Mouse (Mus musculus) heart, adult 11 months (tissue): Measurements from ENCODE around the gene Dlgap1.

Experiments used
- DNase-seq: peaks from one replicate; pipeline ENCODE4 v3.0.0; 2022

The Dlgap1 gene

GRCm38 (mm10) chr17:70173916-70174315, 205.0 kb downstream of the Dlgap1 start:
- no peak for DNase-seq

GRCm38 (mm10) chr17:70191228-70191627, 222.4 kb downstream of the Dlgap1 start:
- no peak for DNase-seq

DNA sequence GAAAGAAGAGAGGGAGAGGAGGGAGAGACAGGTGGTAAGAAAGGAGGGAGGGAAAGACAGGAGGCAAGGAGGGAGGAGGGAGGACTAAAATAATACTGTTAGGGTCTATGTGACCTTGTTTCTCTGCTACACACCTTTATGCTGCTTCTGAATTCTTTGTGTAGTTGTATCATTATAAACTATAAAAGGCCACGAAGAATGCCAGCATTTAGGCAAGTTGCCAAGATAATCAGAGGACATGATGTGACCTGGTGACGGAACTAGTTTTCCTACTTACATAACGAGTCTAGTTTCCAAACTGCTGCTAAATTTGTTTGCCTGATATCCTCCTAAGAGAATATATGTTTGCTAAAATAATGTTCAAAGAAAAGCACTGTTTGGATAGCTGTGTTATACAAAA, 254.0 kb downstream of the Dlgap1 start:
- DNase-seq, result no peak

GRCm38 (mm10) chr17:70247342-70247741, 278.5 kb downstream of the Dlgap1 start:
- no peak for DNase-seq

- no peak for DNase-seq
Measured at GRCm38 (mm10) chr17:70248250-70248649, 279.4 kb downstream of the Dlgap1 start.

GRCm38 (mm10) chr17:70252476-70252875, 283.6 kb downstream of the Dlgap1 start:
- peak; percentile 50 for DNase-seq

- DNase-seq, result no peak
Measured at GRCm38 (mm10) chr17:70256371-70256770, 287.5 kb downstream of the Dlgap1 start.

- DNase-seq, result no peak
Measured at GRCm38 (mm10) chr17:70263156-70263555, 294.3 kb downstream of the Dlgap1 start.

- peak; percentile 21 for DNase-seq
Measured at GRCm38 (mm10) chr17:70272125-70272524, 303.3 kb downstream of the Dlgap1 start.

GRCm38 (mm10) chr17:70287708-70288107, 318.8 kb downstream of the Dlgap1 start:
- no peak for DNase-seq

GRCm38 (mm10) chr17:70294106-70294505, 325.2 kb downstream of the Dlgap1 start:
- no peak for DNase-seq

GRCm38 (mm10) chr17:70301941-70302478, 333.1 kb downstream of the Dlgap1 start:
- no peak for DNase-seq

GRCm38 (mm10) chr17:70302656-70303055, 333.8 kb downstream of the Dlgap1 start:
- DNase-seq, result no peak

- no peak for DNase-seq
Measured at GRCm38 (mm10) chr17:70305021-70305420, 336.1 kb downstream of the Dlgap1 start.

DNA sequence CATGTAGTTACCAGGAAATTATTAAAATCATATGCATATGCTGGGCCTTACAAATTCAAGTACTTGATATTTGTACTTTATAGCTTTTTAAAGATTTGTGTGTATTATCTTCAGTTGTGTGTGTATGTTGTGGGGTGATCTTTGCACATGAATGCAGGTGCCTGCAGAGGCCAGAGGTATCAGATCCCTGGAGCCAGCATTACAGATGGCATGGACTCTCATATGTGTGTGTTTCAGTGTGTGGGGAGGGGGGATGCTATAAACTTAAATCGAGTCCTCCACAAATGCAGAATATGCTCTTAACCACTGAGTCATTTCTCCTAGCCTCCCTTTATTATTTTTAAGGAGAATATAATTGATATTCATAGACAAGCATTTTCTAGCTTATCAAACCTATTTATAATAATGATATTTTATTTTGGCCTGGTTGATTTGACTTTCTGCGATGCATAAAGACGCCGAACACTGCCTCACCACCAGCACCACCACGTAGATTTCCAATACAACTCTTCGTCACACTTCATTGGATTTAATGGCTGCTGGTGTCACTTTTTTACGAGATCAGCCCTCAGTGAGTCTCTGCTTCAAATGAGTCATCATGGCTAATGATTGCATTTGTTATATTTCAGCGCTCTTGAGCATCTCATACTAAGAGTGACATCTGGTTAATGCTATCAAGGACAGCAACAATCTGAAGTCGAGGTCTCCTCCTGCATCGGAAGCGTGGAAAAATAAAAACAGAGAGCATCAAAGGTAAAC, 338.7 kb downstream of the Dlgap1 start:
- DNase-seq, result no peak

DNA sequence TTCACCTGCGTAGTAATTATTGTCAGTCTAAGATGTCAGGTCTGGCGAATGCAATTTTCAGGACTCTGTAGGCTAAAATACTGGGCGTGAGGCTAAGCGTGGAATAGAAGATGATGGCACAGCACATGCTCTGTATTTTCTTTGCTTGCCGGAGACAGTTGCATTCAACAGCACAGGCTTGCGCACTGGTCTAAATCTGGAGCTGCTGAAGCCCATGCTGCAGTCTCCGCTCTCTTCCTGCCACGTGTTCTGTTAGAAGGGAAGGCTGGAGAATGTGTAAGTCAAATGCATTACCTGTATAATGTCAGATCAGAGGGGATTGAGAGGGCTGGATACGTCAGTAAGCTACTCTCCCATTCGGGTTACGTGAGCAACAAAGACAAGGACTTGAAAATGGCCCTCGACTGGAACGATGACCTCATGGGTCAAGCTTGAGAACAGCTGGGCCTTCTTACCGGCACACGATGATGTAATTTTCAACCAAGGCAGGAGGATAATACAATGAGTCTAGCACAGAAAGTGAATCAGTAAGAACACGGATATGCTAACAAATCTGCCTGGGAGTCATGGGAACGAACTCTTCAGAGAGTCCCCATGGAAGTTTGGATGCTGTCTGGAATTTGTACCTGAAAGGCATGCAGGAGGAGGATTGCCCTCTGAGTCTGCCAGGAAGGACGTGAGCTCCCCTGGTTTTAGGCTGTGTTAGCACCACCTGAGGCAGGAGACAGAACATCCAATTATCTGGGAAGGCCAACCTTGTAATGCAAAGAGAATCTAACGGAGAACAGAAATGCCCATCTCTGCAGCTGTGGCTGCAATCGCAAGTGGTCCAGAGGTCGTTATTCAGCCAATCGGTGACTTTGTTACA, 339.7 kb downstream of the Dlgap1 start:
- DNase-seq, result no peak

DNA sequence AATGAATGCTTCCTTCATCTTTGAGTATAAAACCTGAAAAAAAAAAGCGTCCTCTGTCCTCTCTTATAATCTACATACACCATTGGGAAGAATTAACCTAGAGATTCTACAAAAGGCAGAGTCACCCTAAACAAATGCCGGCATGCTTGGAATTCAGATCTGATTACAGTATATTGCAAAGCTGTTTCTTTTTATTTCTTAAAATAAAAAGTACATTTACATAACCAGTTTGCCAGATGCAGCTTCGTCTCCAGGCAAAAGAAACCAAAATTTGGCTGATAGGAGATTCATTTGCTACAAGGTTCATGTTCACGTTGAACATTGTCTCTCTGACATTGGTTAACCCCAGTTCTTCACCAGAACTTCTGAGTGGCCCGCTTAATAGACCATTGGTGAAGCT, 347.5 kb downstream of the Dlgap1 start:
- no peak for DNase-seq

DNA sequence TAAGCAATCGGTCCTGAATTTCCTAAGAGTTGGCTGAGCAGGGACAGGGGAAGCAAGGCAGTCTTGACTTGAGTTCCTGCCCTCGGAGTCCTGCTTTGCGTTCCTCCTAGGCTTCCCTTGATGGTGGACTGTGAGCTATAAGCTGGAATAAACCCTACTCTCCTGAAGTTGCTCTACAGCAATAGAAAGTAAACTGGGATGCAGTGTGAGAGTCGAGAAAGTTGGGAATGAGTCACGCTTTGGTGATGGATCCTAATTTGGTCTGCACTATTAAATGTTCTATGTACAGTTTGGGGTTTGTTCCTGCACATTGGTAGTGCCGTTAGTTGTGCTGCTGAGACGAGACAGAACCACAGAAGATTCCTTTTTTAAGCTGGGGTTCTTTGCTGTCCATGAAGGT, 348.9 kb downstream of the Dlgap1 start:
- no peak for DNase-seq

DNA sequence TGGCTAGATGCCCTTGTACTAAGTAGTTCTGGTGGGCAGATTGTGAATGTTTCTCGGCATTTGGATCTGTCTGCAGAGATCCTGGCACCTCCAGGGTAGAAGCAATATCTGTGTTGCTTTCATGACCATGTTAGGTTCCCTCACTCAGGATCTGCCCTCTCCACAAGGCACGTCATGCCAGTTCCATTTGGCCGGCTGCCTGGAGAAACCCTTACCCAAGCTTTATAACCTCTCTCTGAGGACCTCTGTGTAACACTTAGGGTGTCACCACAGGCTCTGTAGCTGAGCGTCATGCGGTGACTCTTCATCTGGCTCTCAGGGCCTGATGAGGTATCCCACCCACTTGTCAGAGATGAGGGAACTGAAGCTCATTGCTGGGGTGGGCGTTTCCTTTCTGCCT, 353.1 kb downstream of the Dlgap1 start:
- no peak for DNase-seq

DNA sequence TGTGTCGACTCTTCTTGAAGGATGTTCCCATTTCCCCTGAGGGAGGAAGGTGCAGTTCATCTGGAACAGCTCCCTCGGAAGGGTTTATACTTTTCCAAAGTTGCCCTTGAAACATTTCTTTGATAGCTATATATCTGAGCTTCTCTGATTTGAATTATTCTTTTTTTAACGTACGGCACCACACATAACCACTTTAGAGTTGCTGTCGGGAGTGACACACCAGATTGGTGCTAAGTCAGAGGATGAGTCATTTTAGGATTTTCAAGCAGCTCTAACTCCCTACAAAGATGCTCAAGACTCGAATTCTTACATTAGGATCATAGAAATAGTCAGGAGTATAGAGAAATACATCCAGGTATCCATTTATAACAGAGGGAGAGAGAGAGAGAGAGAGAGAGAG, 364.6 kb downstream of the Dlgap1 start:
- DNase-seq, result no peak

GRCm38 (mm10) chr17:70334171-70334570, 365.3 kb downstream of the Dlgap1 start:
- DNase-seq, result no peak

DNA sequence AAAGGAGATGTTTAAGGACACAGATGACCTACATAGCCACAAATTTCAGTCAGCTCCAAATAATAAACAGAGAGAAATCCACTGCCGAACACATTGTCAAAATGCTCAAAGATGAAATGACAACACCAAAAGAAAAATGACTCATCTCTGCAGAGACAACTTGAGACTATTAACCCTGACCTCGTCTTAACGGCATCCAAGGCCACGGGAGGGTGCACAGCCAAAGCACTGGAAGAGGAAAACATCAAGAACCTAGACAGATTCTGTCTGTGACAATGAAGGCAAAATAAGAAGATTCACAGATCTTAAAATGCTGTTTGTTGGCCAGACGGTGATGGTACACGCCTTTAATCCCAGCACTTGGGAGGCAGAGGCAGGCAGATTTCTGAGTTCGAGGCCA, 370.9 kb downstream of the Dlgap1 start:
- no peak for DNase-seq

GRCm38 (mm10) chr17:70341230-70341629, 372.4 kb downstream of the Dlgap1 start:
- no peak for DNase-seq

GRCm38 (mm10) chr17:70341920-70342319, 373.0 kb downstream of the Dlgap1 start:
- no peak for DNase-seq
